Mouse (Mus musculus): ENCODE measurements around the gene H2-T3. TPM values are rescaled to one million over a fixed set of nuclear protein-coding genes. Genes with fewer than 3 reads are reported as not detected.
"Not testable (repeated sequence)": the region's sequence is repeated elsewhere in the genome, so short reads cannot be mapped to it uniquely, and the experiment has no call there.

The H2-T3 gene
- not detected for total RNA-seq (2021)

DNA sequence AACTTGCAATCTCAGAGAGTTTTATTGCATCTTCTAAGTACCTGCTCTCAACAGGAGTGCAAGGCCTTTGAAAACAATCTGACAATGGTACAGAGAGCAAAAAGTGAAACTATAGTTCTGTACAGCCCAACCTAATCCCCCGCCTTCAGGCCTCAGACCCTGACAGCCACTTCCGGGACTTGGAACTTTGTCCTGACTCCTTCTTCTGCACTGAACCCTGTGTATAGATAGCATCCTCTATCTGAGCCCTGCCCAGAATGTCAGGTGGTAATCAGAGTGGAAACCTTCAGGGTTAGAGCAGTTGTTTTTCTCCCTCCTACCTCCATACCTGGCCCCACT is at the start of gene H2-T3:
H2-T3 (minus strand) TSS at position 119 of the 339 bp plus-strand sequence.
- no peak for DNase-seq (ENCODE audit: low spot score in 2 of 2)
- intact Hi-C loops (cut with DNase I), result loop anchor here (10.0 kb wide), 2 partner anchors 125 to 195 kb away; no protein-coding TSS in a partner anchor

DNA sequence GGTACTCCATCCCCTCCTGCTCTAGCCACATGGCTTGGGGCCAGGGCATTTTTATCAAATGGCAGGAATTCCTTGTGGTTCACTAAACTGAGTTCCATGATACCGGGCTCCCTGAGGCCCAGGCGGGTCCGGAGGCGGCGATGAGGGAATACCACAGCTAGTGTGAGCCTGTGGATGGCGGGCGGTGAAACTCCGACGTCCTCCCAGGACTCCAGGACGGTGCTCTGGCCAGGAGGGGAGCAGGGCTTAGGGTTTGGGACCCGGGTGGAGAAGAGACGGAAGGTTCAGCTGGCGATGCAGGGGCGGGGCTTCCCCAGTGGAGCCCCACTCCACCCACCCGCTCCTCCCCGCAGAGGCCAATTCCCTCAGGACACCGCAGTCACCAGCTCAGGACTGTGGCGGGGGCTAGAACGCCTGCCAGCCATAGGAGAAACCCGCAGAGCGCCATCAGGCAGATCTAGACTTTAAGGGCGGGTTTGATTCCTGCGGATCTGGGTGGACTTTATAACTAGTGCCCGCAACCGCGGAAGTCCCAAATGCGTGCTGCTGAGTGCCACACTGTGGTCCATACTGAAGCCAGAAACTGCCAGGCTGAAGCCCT is 47.3 kb upstream of the H2-T3 start:
- intact Hi-C loops (cut with DNase I), result no loop called here
- no peak for DNase-seq (ENCODE audit: low spot score in 2 of 2)

DNA sequence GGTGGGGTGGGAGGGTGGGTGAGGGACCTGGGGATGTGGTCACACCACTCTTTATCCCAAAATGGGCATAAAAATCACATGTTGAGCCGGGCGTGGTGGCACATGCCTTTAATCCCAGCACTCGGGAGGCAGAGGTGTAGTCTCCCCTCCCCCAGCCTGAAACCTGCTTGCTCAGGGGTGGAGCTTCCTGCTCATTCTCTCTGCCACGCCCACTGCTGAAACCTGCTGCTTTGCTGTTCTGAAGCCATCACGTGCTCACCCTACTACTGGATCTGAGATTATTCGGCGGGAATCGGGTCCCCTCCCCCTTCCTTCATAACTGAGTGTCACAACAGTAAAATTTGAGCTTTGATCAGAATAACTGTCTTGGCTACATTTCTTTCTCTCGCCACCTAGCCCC is 45.2 kb upstream of the H2-T3 start:
- DNase-seq (ENCODE audit: low spot score in 2 of 2); intact Hi-C loops (cut with DNase I): not testable (repeated sequence)

DNA sequence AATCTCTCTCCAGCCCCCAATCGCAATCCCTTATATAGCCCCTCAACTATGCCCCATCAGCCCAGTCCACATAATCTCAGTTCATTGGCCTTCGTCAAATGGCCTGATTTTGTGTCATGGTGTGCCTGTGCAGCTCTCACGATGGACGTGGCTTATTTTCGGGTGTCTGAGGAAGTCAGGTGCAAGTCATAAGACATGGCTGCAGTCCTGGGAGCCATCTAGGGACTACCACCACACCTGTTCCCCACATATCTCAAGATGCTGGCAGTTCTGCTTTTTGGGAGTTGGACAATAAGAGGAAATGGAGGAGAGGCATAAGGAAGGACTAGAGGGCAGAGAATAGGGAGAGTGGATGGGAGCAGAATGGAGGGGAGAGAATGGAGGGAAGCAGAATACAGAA is 43.5 kb upstream of the H2-T3 start:
- DNase-seq (ENCODE audit: low spot score in 2 of 2), result no peak
- intact Hi-C loops (cut with DNase I), result no loop called here

DNA sequence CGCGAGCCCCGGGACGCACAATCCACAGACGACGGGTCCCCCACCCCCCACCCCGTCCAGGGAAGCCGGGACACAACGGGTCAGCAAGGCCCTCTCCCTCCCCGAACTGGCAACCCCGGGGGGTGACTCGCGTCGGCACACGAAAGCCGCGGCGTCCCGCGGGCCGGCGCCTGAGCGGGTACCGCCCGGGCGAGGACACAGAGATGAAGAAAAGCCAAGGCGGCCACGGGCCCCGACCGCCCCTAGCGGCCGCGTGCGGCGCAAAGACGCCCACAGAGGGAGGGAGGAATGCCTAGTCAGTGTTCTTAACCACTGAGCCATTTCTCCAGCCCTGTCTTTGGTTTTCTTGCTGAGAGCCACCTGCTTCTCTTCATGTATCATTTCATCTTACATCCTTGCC is 41.2 kb upstream of the H2-T3 start:
- intact Hi-C loops (cut with DNase I), result no loop called here
- peak; percentile 23 to 49 for DNase-seq (ENCODE audit: low spot score in 2 of 2)

DNA sequence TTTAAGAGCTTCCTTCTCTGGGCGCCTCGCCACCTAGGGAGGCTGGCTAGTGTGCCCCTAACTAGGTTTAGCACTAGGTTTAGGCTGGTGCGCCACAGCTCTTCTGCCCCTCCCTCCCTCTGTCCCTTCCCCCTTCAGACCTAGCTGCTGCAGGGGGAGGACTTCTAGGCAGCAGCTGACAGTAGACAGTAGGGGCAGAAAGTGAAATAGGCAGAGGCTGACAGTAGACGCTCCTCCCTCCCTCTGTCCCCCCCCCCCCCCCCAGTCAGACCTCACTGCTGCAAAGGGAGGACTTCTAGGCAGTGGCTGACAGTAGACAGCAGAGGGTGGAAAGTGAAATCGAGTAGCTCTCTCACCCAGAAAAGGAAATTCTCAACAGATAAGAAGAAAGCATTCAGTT is 39.0 kb upstream of the H2-T3 start:
- no peak for DNase-seq (ENCODE audit: low spot score in 2 of 2)
- intact Hi-C loops (cut with DNase I), result no loop called here

DNA sequence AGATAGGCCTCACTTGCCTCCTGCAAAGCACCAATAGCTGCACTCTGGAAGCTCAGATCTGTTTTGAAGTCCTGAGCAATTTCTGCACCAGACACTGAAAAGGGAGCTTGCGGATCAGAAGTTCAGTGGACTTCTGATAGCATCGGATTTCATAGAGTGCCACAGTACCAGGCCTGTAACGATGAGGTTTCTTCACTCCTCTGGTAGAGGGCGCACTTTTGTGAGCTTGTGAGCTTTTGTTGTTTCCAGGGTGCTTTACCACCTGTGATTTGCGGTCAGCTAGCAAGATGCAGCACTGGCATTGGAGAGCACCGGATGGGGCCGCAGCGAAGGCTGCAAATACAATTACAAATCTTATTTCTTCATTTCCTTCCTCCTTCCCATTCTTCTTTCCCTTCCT is 36.8 kb upstream of the H2-T3 start:
- intact Hi-C loops (cut with DNase I), result no loop called here
- DNase-seq (ENCODE audit: low spot score in 2 of 2), result no peak

DNA sequence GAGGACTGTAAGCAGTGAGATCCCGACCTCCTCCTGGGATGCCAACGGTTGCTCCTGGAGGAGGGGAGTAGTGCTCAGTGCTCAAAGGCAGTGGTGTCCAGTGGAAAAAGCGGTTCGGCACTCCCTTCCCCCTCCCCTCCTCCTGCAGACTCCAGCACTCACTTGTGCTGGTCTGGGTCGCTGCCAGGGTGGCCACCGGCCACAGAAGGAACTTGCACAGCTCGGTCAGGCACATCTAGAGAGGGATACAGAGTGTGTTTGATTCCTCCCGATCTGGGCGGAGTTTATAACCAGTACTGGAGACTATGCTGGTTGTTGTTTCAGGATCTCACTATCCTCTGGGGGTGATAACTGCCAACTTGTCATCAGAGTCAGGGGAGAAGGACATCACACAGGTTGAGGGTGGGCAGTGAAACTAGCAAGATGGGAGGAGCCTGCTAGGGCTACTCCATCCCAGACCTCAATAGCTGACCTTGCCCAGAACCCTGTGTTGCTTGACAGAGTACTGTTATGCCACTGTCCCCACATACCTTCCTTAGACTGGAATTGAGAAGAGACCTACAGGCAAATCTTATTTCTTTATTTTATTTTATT is 35.2 kb upstream of the H2-T3 start:
- intact Hi-C loops (cut with DNase I), result no loop called here
- no peak for DNase-seq (ENCODE audit: low spot score in 2 of 2)

DNA sequence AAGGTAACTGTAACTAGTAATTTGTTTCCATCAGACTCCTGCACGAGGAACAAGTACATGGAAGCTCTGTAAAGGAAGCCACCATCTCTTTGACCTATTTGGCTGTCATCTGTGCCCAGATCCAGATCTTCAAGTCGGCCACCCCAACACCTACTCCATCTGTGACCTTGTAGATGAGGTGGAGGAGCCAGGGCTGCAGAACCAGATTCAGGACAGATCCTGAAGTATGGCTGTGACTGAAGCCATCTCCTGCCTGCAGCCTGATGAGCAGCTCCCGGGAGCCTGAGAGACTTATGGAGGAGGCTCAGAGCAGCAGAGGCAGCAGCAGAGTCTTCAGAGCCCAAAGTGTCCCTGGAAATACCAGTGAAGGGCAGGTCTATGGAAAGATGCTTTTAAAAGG is 34.4 kb upstream of the H2-T3 start:
- DNase-seq (ENCODE audit: low spot score in 2 of 2), result no peak
- intact Hi-C loops (cut with DNase I), result no loop called here

DNA sequence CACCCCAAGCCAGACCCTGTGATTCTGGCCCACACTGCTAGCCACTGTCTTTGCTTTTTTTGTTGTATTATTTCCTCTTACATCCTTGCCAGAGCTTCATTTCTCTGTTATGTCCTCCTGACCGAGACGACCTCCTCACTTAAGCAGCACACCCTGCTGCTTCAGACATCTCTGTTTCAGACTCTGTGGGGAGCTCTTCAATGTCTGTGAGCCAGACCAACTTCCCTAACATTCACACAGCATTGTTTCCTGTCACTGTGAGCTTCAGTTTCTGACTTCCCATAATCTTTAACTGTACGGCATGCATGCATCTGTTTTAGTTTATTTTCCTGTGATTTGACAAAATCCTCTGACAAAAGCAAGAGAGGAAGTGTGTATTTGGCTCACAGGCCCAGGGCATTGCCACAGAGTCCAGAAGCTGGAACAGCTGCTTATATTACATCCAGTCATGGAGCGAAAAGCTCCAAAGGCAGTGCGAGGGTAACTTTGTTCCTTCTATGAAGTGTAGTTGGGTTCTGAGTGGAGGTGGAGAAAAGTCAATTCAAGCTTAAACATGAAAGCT is 28.6 kb upstream of the H2-T3 start:
- intact Hi-C loops (cut with DNase I), result no loop called here
- DNase-seq (ENCODE audit: low spot score in 2 of 2), result no peak

DNA sequence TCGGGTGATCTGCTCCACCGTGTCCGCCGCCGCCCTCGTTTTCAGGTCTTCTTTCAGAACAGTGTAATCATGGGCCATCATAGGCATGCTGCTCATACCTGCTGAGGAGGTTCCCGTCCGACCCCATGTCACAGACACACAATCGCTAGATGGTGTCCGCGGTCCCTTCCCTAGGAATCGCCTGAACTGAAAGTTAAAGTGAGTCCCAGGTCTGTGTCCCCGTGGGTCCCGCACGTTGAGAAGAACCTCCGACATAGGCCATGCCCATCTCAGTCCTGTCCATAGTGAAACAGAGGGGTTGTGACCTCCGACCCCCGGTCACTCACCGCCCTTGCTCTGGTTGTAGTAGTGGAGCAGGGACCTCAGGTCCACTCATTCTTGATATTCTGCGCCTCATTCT is 25.5 kb upstream of the H2-T3 start:
- intact Hi-C loops (cut with DNase I), result no loop called here
- no peak for DNase-seq (ENCODE audit: low spot score in 2 of 2)

DNA sequence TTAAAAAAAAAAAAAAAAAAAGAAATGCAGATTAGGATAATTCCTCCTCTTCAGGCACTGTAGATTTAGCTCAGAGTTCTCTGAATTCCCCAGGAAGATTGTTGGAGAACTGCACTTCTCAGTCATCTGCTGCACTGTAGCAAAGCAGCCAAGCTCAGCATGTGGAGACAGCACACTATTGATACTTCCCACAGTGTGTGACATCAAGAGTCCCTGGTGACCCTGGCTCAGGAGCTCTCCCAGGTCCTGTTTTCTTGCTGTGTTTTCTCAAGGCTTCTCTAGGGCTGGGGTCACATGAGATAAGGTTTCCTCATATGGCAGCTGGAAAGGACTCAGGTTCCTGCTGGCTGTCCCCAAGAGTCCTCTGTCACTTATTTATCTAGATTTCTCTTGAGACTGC is 16.8 kb upstream of the H2-T3 start:
- DNase-seq (ENCODE audit: low spot score in 2 of 2), result no peak
- intact Hi-C loops (cut with DNase I), result no loop called here

DNA sequence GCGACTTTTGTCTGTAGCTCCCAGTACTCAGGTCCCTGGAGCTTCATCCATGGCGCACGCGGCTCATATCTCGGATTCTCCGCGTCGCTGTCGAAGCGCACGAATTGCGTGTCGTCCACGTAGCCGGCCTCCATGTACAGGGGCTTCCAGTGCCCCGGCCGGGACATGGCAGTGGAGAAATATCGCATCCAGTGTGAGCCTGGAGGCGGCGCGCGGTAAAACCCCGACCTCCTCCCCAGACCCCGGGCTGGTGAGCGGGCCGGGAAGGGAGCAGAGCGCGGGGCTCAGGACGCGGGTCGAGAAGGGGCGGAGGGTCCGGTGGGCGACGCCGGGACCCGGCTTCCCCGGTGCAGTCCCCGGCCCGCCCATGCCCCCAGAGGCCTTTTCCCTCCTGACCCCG is 15.8 kb upstream of the H2-T3 start:
- no peak for DNase-seq (ENCODE audit: low spot score in 2 of 2)
- intact Hi-C loops (cut with DNase I), result no loop called here

DNA sequence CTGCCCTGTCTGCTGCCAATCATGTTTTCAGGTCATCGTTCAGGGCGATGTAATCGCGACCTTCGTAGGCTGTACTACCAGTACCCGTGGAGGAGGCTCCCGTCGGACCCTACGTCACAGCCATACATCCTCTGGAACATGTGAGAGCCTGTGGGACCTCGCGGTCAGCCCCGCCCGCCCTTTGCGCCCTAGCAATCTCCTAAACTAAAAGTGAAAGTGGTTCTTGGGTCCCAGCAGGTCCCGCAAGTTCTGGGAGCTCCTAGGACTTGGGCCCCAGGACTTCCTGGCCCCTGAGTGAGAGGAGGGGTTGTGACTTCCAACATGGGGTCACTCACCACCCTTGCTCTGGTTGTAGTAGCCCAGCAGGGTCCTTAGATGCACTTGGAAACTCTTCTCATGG is 15.4 kb upstream of the H2-T3 start:
- intact Hi-C loops (cut with DNase I), result no loop called here
- no peak for DNase-seq (ENCODE audit: low spot score in 2 of 2)

DNA sequence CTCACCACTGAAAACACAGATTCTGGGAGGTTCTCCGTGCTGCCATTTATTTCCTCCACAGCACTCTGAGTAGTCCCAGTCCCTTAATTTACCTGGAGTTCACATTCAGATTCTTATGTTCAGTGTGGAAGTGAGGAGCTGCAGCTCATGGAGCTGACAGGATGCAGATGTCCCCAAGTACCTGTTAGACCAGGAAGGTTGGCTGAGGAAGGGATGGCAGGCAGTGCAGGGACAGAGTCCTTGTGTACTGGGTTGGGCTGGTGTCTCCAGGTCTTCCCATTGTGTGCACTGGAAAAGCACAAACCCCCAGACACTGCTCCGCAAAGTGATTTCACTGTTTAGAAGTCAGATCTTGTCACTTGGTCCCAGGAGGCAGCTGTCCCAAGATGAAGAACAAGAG is 11.8 kb upstream of the H2-T3 start:
- intact Hi-C loops (cut with DNase I), result no loop called here
- DNase-seq (ENCODE audit: low spot score in 2 of 2), result no peak

DNA sequence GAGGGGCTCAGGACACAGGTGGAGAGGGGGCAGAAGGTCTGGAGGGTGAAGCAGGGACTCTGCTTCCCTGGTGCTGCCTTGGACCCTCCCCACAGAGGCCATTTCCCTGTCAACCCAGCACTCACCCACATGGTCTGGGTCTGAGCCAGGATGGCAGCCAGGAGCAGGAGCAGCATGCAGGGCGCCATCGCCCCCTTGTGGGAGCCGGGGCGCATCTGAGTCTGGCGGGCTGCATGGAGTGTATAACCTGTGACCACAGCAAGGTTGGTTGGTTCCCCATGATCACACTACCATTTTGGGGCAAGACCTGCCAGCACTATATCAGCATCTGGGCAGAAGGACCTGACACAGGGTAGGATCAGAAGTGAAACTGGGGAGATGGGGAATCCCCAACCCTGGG is 8.2 kb upstream of the H2-T3 start:
- DNase-seq (ENCODE audit: low spot score in 2 of 2), result no peak
- intact Hi-C loops (cut with DNase I), result loop anchor here (10.0 kb wide), 2 partner anchors 134 to 204 kb away; no protein-coding TSS in a partner anchor

DNA sequence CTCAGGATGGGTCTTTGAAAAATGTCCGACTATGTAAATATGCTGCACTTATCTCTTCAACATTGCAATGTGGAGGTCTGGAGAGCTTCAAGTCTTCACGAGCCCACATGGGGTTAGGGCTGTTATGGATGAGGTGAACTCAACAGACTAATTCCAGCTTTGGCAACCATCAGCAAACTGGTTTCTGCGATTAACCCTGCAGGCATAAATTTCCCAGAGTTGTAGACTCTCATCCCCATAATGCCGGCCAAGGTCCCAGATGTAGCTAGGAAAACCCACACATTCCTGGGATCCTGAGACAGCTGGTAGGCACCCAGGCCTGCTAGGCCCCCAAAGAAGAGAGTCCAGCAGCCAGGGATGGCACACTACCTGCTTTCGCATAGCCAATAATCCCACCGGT is 4.4 kb upstream of the H2-T3 start:
- no peak for DNase-seq (ENCODE audit: low spot score in 2 of 2)
- intact Hi-C loops (cut with DNase I), result loop anchor here (10.0 kb wide), 2 partner anchors 130 to 200 kb away; no protein-coding TSS in a partner anchor

DNA sequence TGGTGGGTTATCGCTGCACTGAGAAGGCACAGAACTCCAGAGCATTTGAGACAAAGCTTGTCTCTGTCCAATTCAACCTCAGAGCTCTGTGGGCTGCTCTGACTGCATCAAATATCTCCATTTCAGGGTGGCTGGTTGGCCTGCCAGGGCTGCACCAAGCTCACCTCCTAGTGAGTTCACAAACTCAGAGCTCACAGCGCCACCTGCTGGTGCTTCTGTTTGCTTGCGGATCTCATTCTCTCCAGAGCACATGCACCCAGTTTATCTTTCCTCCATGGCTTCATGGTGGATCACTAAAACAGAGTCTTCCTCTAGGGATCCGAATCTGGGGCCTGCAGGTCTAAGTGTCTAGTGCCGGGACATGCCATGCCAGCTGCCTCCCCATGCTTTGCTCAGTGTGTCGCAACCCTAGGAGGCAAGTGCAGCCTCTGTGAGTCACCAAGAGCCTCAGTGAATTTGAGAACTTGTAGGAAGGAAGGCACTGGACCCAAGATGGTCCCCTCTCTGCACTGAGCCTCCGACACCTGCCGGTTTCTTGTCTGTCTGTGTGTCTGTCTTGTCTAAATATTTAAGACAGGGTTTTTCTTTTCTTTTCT is 3.6 kb upstream of the H2-T3 start:
- intact Hi-C loops (cut with DNase I), result loop anchor here (10.0 kb wide), 2 partner anchors 129 to 199 kb away; no protein-coding TSS in a partner anchor

DNA sequence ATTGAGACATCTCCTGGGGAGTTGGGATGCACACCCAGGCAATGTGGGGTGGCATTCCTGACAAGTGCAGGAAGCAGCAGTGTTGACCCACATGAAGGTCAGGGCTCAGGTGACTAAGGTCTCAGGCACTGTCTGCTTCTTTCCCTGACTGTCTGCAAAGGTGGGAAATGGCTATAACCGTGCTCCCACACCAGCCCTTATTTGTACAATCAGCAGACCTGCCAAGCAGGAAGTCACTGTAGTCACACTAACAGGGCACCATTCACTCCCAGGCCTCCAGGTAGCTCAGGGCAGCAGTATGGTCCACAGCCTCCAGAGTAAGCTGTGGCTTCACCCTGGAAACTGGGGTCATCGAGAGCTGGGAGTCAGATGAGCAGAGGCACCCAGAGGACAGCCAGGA is 2.3 kb upstream of the H2-T3 start:
- no peak for DNase-seq (ENCODE audit: low spot score in 2 of 2)
- intact Hi-C loops (cut with DNase I), result loop anchor here (10.0 kb wide), 2 partner anchors 128 to 198 kb away; no protein-coding TSS in a partner anchor

More for the DNA sequence above, 3.6 kb upstream of the H2-T3 start:
- peak; percentile 21 to 30 for DNase-seq (ENCODE audit: low spot score in 2 of 2)

DNA sequence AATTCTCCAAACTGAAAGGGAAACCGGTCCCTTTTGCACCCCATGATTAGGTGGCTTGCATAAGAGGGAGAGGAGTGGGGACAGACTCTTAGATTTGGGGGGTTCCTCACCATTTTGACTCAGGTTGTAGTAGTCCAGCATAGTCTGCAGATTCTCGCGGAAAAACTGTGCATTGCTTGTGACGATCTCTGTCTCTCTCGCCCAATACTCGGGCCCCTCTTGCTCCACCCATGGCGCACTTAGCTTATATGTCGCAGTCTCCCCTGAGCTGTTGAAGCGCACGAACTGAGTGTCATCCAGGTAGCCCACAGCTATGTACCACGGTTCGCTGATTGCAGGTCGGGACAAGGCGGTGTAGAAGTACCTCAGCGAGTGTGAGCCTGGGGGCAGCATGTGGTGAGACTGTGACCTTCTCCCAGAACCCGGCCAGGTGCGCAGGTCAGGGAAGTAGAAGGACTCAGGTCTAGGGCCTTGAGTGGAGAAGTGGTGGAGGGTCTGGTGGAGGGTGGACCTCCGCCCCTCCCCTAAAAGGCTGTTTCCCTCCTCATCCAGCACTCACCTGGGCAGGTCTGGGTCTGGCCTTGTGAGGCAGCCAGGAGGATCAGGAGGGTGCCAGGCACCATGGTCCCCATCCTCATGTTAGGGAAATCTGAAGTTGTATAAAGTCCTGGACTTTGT is 457 bp downstream of the H2-T3 start:
- intact Hi-C loops (cut with DNase I), result loop anchor here (10.0 kb wide), 2 partner anchors 125 to 195 kb away; no protein-coding TSS in a partner anchor
- no peak for DNase-seq (ENCODE audit: low spot score in 2 of 2)

Data from left cerebral cortex, postnatal 36 days (tissue).